Mouse (Mus musculus) liver, embryonic 12.5 days (tissue): ENCODE data around the gene Eefsec. TPM values are rescaled to one million over a fixed set of nuclear protein-coding genes. Genes with fewer than 3 reads are reported as not detected.

Source experiments
- ATAC-seq: fragments of 200-750 bp; cut with Nextera tagmentation; 2 replicates; pipeline ENCODE4 v1.8.0; 2017; ENCODE audit warnings: moderate number of reproducible peaks, mild to moderate bottlenecking, moderate library complexity
- H3K27ac ChIP-seq: fragments of 300-500 bp; sonication (generic); 2 replicates; pipeline ENCODE4 v1.5.1; 2016; ENCODE audit warnings: mild to moderate bottlenecking
- H3K27me3 ChIP-seq: fragments of 300-500 bp; sonication (generic); replicated peaks from 2 replicates; pipeline ENCODE4 v1.6.1; 2016; ENCODE audit warnings: mild to moderate bottlenecking, moderate library complexity
- H3K36me3 ChIP-seq: fragments of 300-500 bp; sonication (generic); 2 replicates; pipeline ENCODE4 v1.6.1; 2016; ENCODE audit warnings: mild to moderate bottlenecking, moderate library complexity
- H3K4me1 ChIP-seq: fragments of 300-500 bp; sonication (generic); 2 replicates; pipeline ENCODE4 v1.6.1; 2016
- H3K4me2 ChIP-seq: fragments of 300-500 bp; sonication (generic); 2 replicates; pipeline ENCODE4 v1.6.1; 2016; ENCODE audit warnings: mild to moderate bottlenecking, moderate library complexity
- H3K4me3 ChIP-seq: fragments of 300-500 bp; sonication (generic); 2 replicates; pipeline ENCODE4 v1.5.1; 2016; ENCODE audit warnings: mild to moderate bottlenecking, moderate library complexity
- H3K9ac ChIP-seq: fragments of 300-500 bp; sonication (generic); 2 replicates; pipeline ENCODE4 v1.6.1; 2016; ENCODE audit warnings: mild to moderate bottlenecking, moderate library complexity
- H3K9me3 ChIP-seq: fragments of 300-500 bp; sonication (generic); replicated peaks from 2 replicates; pipeline ENCODE4 v1.6.1; 2016; ENCODE audit warnings: mild to moderate bottlenecking, moderate library complexity
- WGBS: fragments of 180-500 bp; shearing (Covaris S2); methylation state at CpG from one replicate; pipeline ENCODE4 v1.1.7; 2016; ENCODE audit not compliant: insufficient replicate concordance; 5-methylcytosine and 5-hydroxymethylcytosine counted together
- polyA plus RNA-seq: library from polyadenylated mRNA; unstranded; fragments of >200 nt; fragmentation: Nextera tagmentation; extraction: Ambion mirVana; gene quantifications from 2 replicates; pipeline ENCODE4 v1.2.1, GENCODE M21; 2016

Eefsec gene
- polyA plus RNA-seq, 1 experiment from 2014 or later, result 26.1 TPM

- Histone ChIP-seq H3K4me1 (no peaks in the 10 kb centered on the region), H3K36me3 (0 out of 2 replicates have a peak, but pooled peaks cover 7% of the 10 kb centered on the region), H3K9ac (no peak overlapping the region), H3K9me3 (no peaks in the 10 kb centered on the region), H3K27me3 (no peaks in the 10 kb centered on the region), H3K4me2 (no peak overlapping the region), H3K4me3 (no peak overlapping the region), H3K27ac (no peak overlapping the region)
- 75% methylated on average over 4 of the region's 4 CpGs for whole genome bisulfite sequencing
- no peak for ATAC-seq
Measured at GRCm38 (mm10) chr6:88277242-88277641, 169.1 kb downstream of the Eefsec start.

- Histone ChIP-seq H3K9ac (no peak overlapping the region), H3K9me3 (no peaks in the 10 kb centered on the region), H3K4me3 (no peak overlapping the region), H3K4me2 (no peak overlapping the region), H3K36me3 (0 out of 2 replicates have a peak, but pooled peaks cover 8% of the 10 kb centered on the region), H3K4me1 (no peaks in the 10 kb centered on the region), H3K27me3 (no peaks in the 10 kb centered on the region), H3K27ac (no peak overlapping the region)
- ATAC-seq, result no peak
- WGBS, result 58% methylated on average over 4 of the region's 4 CpGs
Measured at GRCm38 (mm10) chr6:88276221-88276620, 170.1 kb downstream of the Eefsec start.

- WGBS, result 83% methylated on average over 6 of the region's 6 CpGs
- no peak overlapping the region for H3K4me2 ChIP-seq
- no peak overlapping the region for H3K4me3 ChIP-seq
- H3K27ac ChIP-seq, result no peak overlapping the region
- no peaks in the 10 kb centered on the region for H3K4me1 ChIP-seq
- H3K36me3 ChIP-seq, result peaks cover 5% of the 10 kb centered on the region; the same call in 1 of the 2 replicates
- H3K9me3 ChIP-seq, result no peaks in the 10 kb centered on the region
- H3K27me3 ChIP-seq, result no peaks in the 10 kb centered on the region
- no peak for ATAC-seq
- no peak overlapping the region for H3K9ac ChIP-seq
Measured at GRCm38 (mm10) chr6:88274623-88275022, 171.7 kb downstream of the Eefsec start.

GRCm38 (mm10) chr6:88267970-88268369 is 178.4 kb downstream of the Eefsec start:
- no peaks in the 10 kb centered on the region for H3K27me3 ChIP-seq
- peaks cover 15% of the 10 kb centered on the region for H3K4me1 ChIP-seq
- 39% methylated on average over 2 of the region's 2 CpGs for WGBS
- H3K4me2 ChIP-seq, result no peak overlapping the region
- no peaks in the 10 kb centered on the region for H3K9me3 ChIP-seq
- H3K36me3 ChIP-seq, result peaks cover 5% of the 10 kb centered on the region; the same call in 1 of the 2 replicates
- H3K27ac ChIP-seq, result no peak overlapping the region
- no peak for ATAC-seq
- no peak overlapping the region for H3K9ac ChIP-seq
- no peak overlapping the region for H3K4me3 ChIP-seq

GRCm38 (mm10) chr6:88267068-88267467 is 179.3 kb downstream of the Eefsec start:
- Histone ChIP-seq H3K4me2 (no peak overlapping the region), H3K27me3 (no peaks in the 10 kb centered on the region), H3K4me1 (peaks cover 24% of the 10 kb centered on the region), H3K36me3 (peaks cover 5% of the 10 kb centered on the region; the same call in 1 of the 2 replicates), H3K9ac (no peak overlapping the region), H3K9me3 (no peaks in the 10 kb centered on the region), H3K4me3 (no peak overlapping the region), H3K27ac (no peak overlapping the region)
- ATAC-seq, result no peak
- WGBS, result 65% methylated on average over 3 of the region's 3 CpGs

GRCm38 (mm10) chr6:88266055-88266454 is 180.3 kb downstream of the Eefsec start:
- no peaks in the 10 kb centered on the region for H3K9me3 ChIP-seq
- H3K9ac ChIP-seq, result no peak overlapping the region
- 59% methylated on average over 3 of the region's 3 CpGs for WGBS
- peaks cover 28% of the 10 kb centered on the region for H3K4me1 ChIP-seq
- H3K36me3 ChIP-seq, result peaks cover 2% of the 10 kb centered on the region; the same call in 1 of the 2 replicates
- H3K4me2 ChIP-seq, result no peak overlapping the region
- no peaks in the 10 kb centered on the region for H3K27me3 ChIP-seq
- no peak overlapping the region for H3K4me3 ChIP-seq
- H3K27ac ChIP-seq, result no peak overlapping the region
- ATAC-seq, result peak; percentile 36; the same call in 1 of the 2 replicates

- no peak overlapping the region for H3K4me2 ChIP-seq
- peaks cover 28% of the 10 kb centered on the region for H3K4me1 ChIP-seq
- H3K36me3 ChIP-seq, result no peaks in the 10 kb centered on the region
- no peak overlapping the region for H3K27ac ChIP-seq
- 63% methylated on average over 1 of the region's 1 CpGs for WGBS
- no peaks in the 10 kb centered on the region for H3K27me3 ChIP-seq
- no peak overlapping the region for H3K9ac ChIP-seq
- no peak overlapping the region for H3K4me3 ChIP-seq
- H3K9me3 ChIP-seq, result no peaks in the 10 kb centered on the region
- ATAC-seq, result no peak
Measured at GRCm38 (mm10) chr6:88265355-88265754, 181.0 kb downstream of the Eefsec start.

- peaks cover 22% of the 10 kb centered on the region for H3K4me1 ChIP-seq
- H3K27me3 ChIP-seq, result no peaks in the 10 kb centered on the region
- H3K4me3 ChIP-seq, result no peak overlapping the region
- H3K27ac ChIP-seq, result no peak overlapping the region
- no peak overlapping the region for H3K4me2 ChIP-seq
- WGBS, result 82% methylated on average over 9 of the region's 9 CpGs
- ATAC-seq, result no peak
- H3K36me3 ChIP-seq, result 0 out of 2 replicates have a peak, but pooled peaks cover 7% of the 10 kb centered on the region
- no peaks in the 10 kb centered on the region for H3K9me3 ChIP-seq
- H3K9ac ChIP-seq, result no peak overlapping the region
Measured at GRCm38 (mm10) chr6:88262160-88262559, 184.2 kb downstream of the Eefsec start.

- H3K27ac ChIP-seq, result no peak overlapping the region
- no peak overlapping the region for H3K9ac ChIP-seq
- peaks cover 15% of the 10 kb centered on the region; the same call in 1 of the 2 replicates for H3K36me3 ChIP-seq
- no peak for ATAC-seq
- H3K9me3 ChIP-seq, result no peaks in the 10 kb centered on the region
- no peak overlapping the region for H3K4me3 ChIP-seq
- WGBS, result 59% methylated on average over 3 of the region's 3 CpGs
- no peaks in the 10 kb centered on the region for H3K27me3 ChIP-seq
- no peak overlapping the region for H3K4me2 ChIP-seq
- H3K4me1 ChIP-seq, result peaks cover 29% of the 10 kb centered on the region
Measured at GRCm38 (mm10) chr6:88260645-88261044, 185.7 kb downstream of the Eefsec start.

- no peak overlapping the region for H3K4me2 ChIP-seq
- no peaks in the 10 kb centered on the region for H3K27me3 ChIP-seq
- 71% methylated on average over 3 of the region's 3 CpGs for WGBS
- no peak for ATAC-seq
- peaks cover 16% of the 10 kb centered on the region; the same call in 1 of the 2 replicates for H3K36me3 ChIP-seq
- no peaks in the 10 kb centered on the region for H3K9me3 ChIP-seq
- peaks cover 39% of the 10 kb centered on the region for H3K4me1 ChIP-seq
- no peak overlapping the region for H3K9ac ChIP-seq
- H3K27ac ChIP-seq, result no peak overlapping the region
- no peak overlapping the region for H3K4me3 ChIP-seq
Measured at GRCm38 (mm10) chr6:88259621-88260020, 186.7 kb downstream of the Eefsec start.

GRCm38 (mm10) chr6:88255435-88255834 is 190.9 kb downstream of the Eefsec start:
- H3K27me3 ChIP-seq, result no peaks in the 10 kb centered on the region
- H3K9me3 ChIP-seq, result no peaks in the 10 kb centered on the region
- ATAC-seq, result peak; percentile 75
- peaks cover 16% of the 10 kb centered on the region; the same call in 1 of the 2 replicates for H3K36me3 ChIP-seq
- peak overlapping the region; percentile 71 for H3K27ac ChIP-seq
- no peak overlapping the region for H3K4me3 ChIP-seq
- peak overlapping the region; percentile 34 for H3K4me2 ChIP-seq
- 9% methylated on average over 4 of the region's 4 CpGs for WGBS
- peak overlapping the region; percentile 43; the same call in 1 of the 2 replicates for H3K9ac ChIP-seq
- peaks cover 66% of the 10 kb centered on the region for H3K4me1 ChIP-seq

- H3K9ac ChIP-seq, result no peak overlapping the region
- H3K4me3 ChIP-seq, result no peak overlapping the region
- 9% methylated on average over 6 of the region's 6 CpGs for WGBS
- H3K27me3 ChIP-seq, result no peaks in the 10 kb centered on the region
- no peaks in the 10 kb centered on the region for H3K9me3 ChIP-seq
- ATAC-seq, result peak; percentile 44
- peaks cover 74% of the 10 kb centered on the region for H3K4me1 ChIP-seq
- peak overlapping the region; percentile 1; the same call in 1 of the 2 replicates for H3K4me2 ChIP-seq
- peaks cover 16% of the 10 kb centered on the region; the same call in 1 of the 2 replicates for H3K36me3 ChIP-seq
- H3K27ac ChIP-seq, result peak overlapping the region; percentile 64
Measured at GRCm38 (mm10) chr6:88254082-88254481, 192.3 kb downstream of the Eefsec start.
